8 mouse cellular contexts compared by ENCODE assay signal in genomic region chr7:126487617-126488385, GRCm38 (mm10). TPM values are rescaled to one million over a fixed set of nuclear protein-coding genes. Genes with fewer than 3 reads are reported as not detected.
DNase-seq lines count a peak whose midpoint lies in the region; ATAC-seq and TF ChIP-seq lines count a peak whose summit lies in the region.
"Not testable (repeated sequence)": the region's sequence is repeated elsewhere in the genome, so short reads cannot be mapped to it uniquely, and the experiment has no call there.

No protein-coding gene starts in this region.

- peaks cover 37% of the 10 kb centered on the region for H3K36me3 ChIP-seq in ES-E14 (ENCODE audit: control insufficient read depth, insufficient read depth, low read length, poor library complexity, severe bottlenecking)
- H3K36me3 ChIP-seq in embryonic facial prominence, embryonic 15.5 days: peaks cover 39% of the 10 kb centered on the region
- H3K36me3 ChIP-seq in heart, adult 2 months (ENCODE audit: control insufficient read depth, insufficient read depth, low read length); stomach, embryonic 16.5 days (ENCODE audit: control insufficient read depth, insufficient read depth, low read length): not testable (repeated sequence)
- H3K36me3 ChIP-seq in hindbrain, embryonic 15.5 days: peaks cover 25% of the 10 kb centered on the region
- peaks cover 30% of the 10 kb centered on the region for H3K36me3 ChIP-seq in liver, postnatal 0 days (replicated peaks; ENCODE audit: insufficient read depth, low read length)
- peaks cover 32% of the 10 kb centered on the region; the same call in 1 of the 2 replicates for H3K36me3 ChIP-seq in midbrain, embryonic 15.5 days (replicated peaks)

- in situ Hi-C loops in ES-E14 (cut with MboI; ENCODE audit: low sequenced_read_pairs in 2 of 2, unreplicated experiment in 2 of 2): not testable (repeated sequence)

- TF ChIP-seq CTCF in heart, adult 2 months (IDR thresholded peaks at IDR 0.05); left cerebral cortex, adult 2 months (IDR thresholded peaks at IDR 0.05); liver, postnatal 0 days (IDR thresholded peaks at IDR 0.05; ENCODE audit: low read depth): not testable (repeated sequence)

- H3K4me1 ChIP-seq in ES-E14 (ENCODE audit: control insufficient read depth in 2 of 2, insufficient read depth in 2 of 2, low read length in 2 of 2, poor library complexity in 1 of 2); heart, adult 2 months (ENCODE audit: control insufficient read depth, insufficient read depth, low read length); stomach, embryonic 16.5 days (ENCODE audit: control insufficient read depth, insufficient read depth, low read length): not testable (repeated sequence)
- H3K4me1 ChIP-seq in embryonic facial prominence, embryonic 15.5 days: peaks cover 11% of the 10 kb centered on the region
- peaks cover 19% of the 10 kb centered on the region for H3K4me1 ChIP-seq in hindbrain, embryonic 15.5 days (replicated peaks)
- H3K4me1 ChIP-seq in liver, postnatal 0 days (ENCODE audit: insufficient read depth): peaks cover 11% of the 10 kb centered on the region
- H3K4me1 ChIP-seq in midbrain, embryonic 15.5 days: peaks cover 13% of the 10 kb centered on the region

- TF ChIP-seq EP300 in heart, adult 2 months (IDR thresholded peaks at IDR 0.05; ENCODE audit: insufficient read depth, low read depth, low read length); liver, postnatal 0 days (IDR thresholded peaks at IDR 0.05; ENCODE audit: low read depth): not testable (repeated sequence)

- not testable (repeated sequence) for ATAC-seq in embryonic facial prominence, embryonic 15.5 days (ENCODE audit: insufficient number of reproducible peaks, low FRiP score, low TSS enrichment, low read depth); hindbrain, embryonic 15.5 days (ENCODE audit: low FRiP score, low read depth); stomach, embryonic 16.5 days (ENCODE audit: insufficient read depth, low FRiP score)
- ATAC-seq in liver, postnatal 0 days: peak; percentile 1; the same call in 1 of the 2 replicates
- peak; percentile 48 for ATAC-seq in midbrain, embryonic 15.5 days (replicated peaks)

- not testable (repeated sequence) for H3K79me2 ChIP-seq in heart, adult 2 months (replicated peaks; ENCODE audit: control insufficient read depth, insufficient read depth, low read length)

- not testable (repeated sequence) for DNase-seq in ES-E14 (ENCODE audit: low read depth, low spot score); heart, adult 2 months; left cerebral cortex, adult 2 months (ENCODE audit: extremely low spot score in 1 of 2, low spot score in 2 of 2); liver, postnatal 0 days

- 13% methylated on average over 25 of the region's 25 CpGs for WGBS in embryonic facial prominence, embryonic 15.5 days
- 6% methylated on average over 25 of the region's 25 CpGs for WGBS in heart, adult 2 months
- 21% methylated on average over 22 of the region's 25 CpGs for WGBS in hindbrain, embryonic 15.5 days
- WGBS in liver, postnatal 0 days (ENCODE audit: insufficient replicate concordance): 6% methylated on average over 18 of the region's 25 CpGs
- WGBS in midbrain, embryonic 15.5 days: 16% methylated on average over 25 of the region's 25 CpGs
- 10% methylated on average over 21 of the region's 25 CpGs for WGBS in stomach, embryonic 16.5 days

- not testable (repeated sequence) for TF ChIP-seq POLR2A in heart, adult 2 months (IDR thresholded peaks at IDR 0.05; ENCODE audit: insufficient read depth, low read depth, low read length)

- peak overlapping the region; percentile 79 to 82 for H3K4me3 ChIP-seq in ES-E14 (ENCODE audit: insufficient read depth in 1 of 2, low read depth in 1 of 2, low read length in 2 of 2, poor library complexity in 1 of 2, severe bottlenecking in 1 of 2)
- peak overlapping the region; percentile 74 for H3K4me3 ChIP-seq in embryonic facial prominence, embryonic 15.5 days (replicated peaks)
- peak overlapping the region; percentile 99 for H3K4me3 ChIP-seq in heart, adult 2 months
- H3K4me3 ChIP-seq in hindbrain, embryonic 15.5 days: peak overlapping the region; percentile 66
- peak overlapping the region; percentile 61 for H3K4me3 ChIP-seq in left cerebral cortex, adult 2 months
- peak overlapping the region; percentile 70 for H3K4me3 ChIP-seq in liver, postnatal 0 days (ENCODE audit: low read depth, low read length)
- H3K4me3 ChIP-seq in midbrain, embryonic 15.5 days: peak overlapping the region; percentile 73
- peak overlapping the region; percentile 73 for H3K4me3 ChIP-seq in stomach, embryonic 16.5 days (replicated peaks; ENCODE audit: low read length)

- H3K4me2 ChIP-seq in embryonic facial prominence, embryonic 15.5 days (replicated peaks): peak overlapping the region; percentile 75
- H3K4me2 ChIP-seq in hindbrain, embryonic 15.5 days: peak overlapping the region; percentile 91
- peak overlapping the region; percentile 89 for H3K4me2 ChIP-seq in liver, postnatal 0 days (ENCODE audit: low read depth, low read length)
- H3K4me2 ChIP-seq in midbrain, embryonic 15.5 days: peak overlapping the region; percentile 94
- H3K4me2 ChIP-seq in stomach, embryonic 16.5 days (ENCODE audit: low read depth, low read length): peak overlapping the region; percentile 96

- not testable (repeated sequence) for H3K9me3 ChIP-seq in ES-E14 (ENCODE audit: control insufficient read depth, insufficient read depth, low read depth, low read length); embryonic facial prominence, embryonic 15.5 days (replicated peaks); hindbrain, embryonic 15.5 days; liver, postnatal 0 days (ENCODE audit: low read length); midbrain, embryonic 15.5 days; stomach, embryonic 16.5 days (replicated peaks; ENCODE audit: control insufficient read depth, low read length)

- intact Hi-C loops in heart, adult 2 months (cut with DNase I): loop anchor here (1.0 to 5.0 kb wide), 2 partner anchors 14 to 210 kb away; partner anchors contain the start of genes Bola2 and Slx1b
- intact Hi-C loops in left cerebral cortex, adult 2 months (cut with DNase I): loop anchor here (1.0 to 10.0 kb wide), 2 partner anchors 14 to 277 kb away; partner anchors contain the start of gene Gdpd3

- H3K27me3 ChIP-seq in embryonic facial prominence, embryonic 15.5 days; heart, adult 2 months (ENCODE audit: control insufficient read depth, insufficient read depth, low read length); hindbrain, embryonic 15.5 days; liver, postnatal 0 days (ENCODE audit: insufficient read depth, low read length); midbrain, embryonic 15.5 days (replicated peaks); stomach, embryonic 16.5 days (ENCODE audit: control insufficient read depth, insufficient read depth, low read length): not testable (repeated sequence)

- peak overlapping the region; percentile 80 for H3K9ac ChIP-seq in ES-E14 (ENCODE audit: insufficient read depth, low read depth, low read length, poor library complexity, severe bottlenecking)
- H3K9ac ChIP-seq in embryonic facial prominence, embryonic 15.5 days: peak overlapping the region; percentile 62
- peak overlapping the region; percentile 94 for H3K9ac ChIP-seq in heart, adult 2 months (ENCODE audit: low read depth, low read length)
- peak overlapping the region; percentile 74 for H3K9ac ChIP-seq in hindbrain, embryonic 15.5 days
- H3K9ac ChIP-seq in liver, postnatal 0 days (replicated peaks): peak overlapping the region; percentile 67
- H3K9ac ChIP-seq in midbrain, embryonic 15.5 days: peak overlapping the region; percentile 73
- H3K9ac ChIP-seq in stomach, embryonic 16.5 days (ENCODE audit: low read length): peak overlapping the region; percentile 82

- not testable (repeated sequence) for H3K27ac ChIP-seq in ES-E14 (ENCODE audit: insufficient read depth, low read depth, low read length, poor library complexity, severe bottlenecking); embryonic facial prominence, embryonic 15.5 days (replicated peaks)
- H3K27ac ChIP-seq in heart, adult 2 months: peak overlapping the region; percentile 88
- peak overlapping the region; percentile 79 for H3K27ac ChIP-seq in hindbrain, embryonic 15.5 days (replicated peaks)
- H3K27ac ChIP-seq in left cerebral cortex, adult 2 months: peak overlapping the region; percentile 87
- peak overlapping the region; percentile 80 for H3K27ac ChIP-seq in liver, postnatal 0 days (ENCODE audit: low read depth)
- peak overlapping the region; percentile 71 for H3K27ac ChIP-seq in midbrain, embryonic 15.5 days
- peak overlapping the region; percentile 14; the same call in 1 of the 2 replicates for H3K27ac ChIP-seq in stomach, embryonic 16.5 days (ENCODE audit: low read length)

RNA-seq across cellular contexts. Expression of gene Tufm, which starts 0.6 kb away (rescaled TPM):
- 125 and 133 TPM in 2 replicates for total RNA-seq in ES-E14 (2012; rRNA removed)
- polyA plus RNA-seq in embryonic facial prominence, embryonic 15.5 days (2015; fragmentation: Nextera tagmentation; extraction: Ambion mirVana): 129 and 130 TPM in 2 replicates
- 100 to 1,000 TPM; 271 to 314 TPM for total RNA-seq in heart, adult 2 months (2021)
- 288 and 353 TPM in 2 replicates for polyA plus RNA-seq in heart, adult 2 months (2012; rRNA removed)
- polyA plus RNA-seq in hindbrain, embryonic 15.5 days (2015; fragmentation: Nextera tagmentation; extraction: Ambion mirVana): 126 and 130 TPM in 2 replicates
- total RNA-seq in left cerebral cortex, adult 2 months (2021): 10 to 100 TPM; 78.0 to 93.5 TPM
- polyA plus RNA-seq in liver, postnatal 0 days (2015; fragmentation: Nextera tagmentation; extraction: Ambion mirVana): 57.6 and 57.7 TPM in 2 replicates
- polyA plus RNA-seq in midbrain, embryonic 15.5 days (2015; fragmentation: Nextera tagmentation; extraction: Ambion mirVana): 133 and 137 TPM in 2 replicates
- 140 and 154 TPM in 2 replicates for polyA plus RNA-seq in stomach, embryonic 16.5 days (2015; fragmentation: Nextera tagmentation; extraction: Ambion mirVana)

RNA-seq across cellular contexts. Expression of gene Sh2b1, which starts 12.6 kb away (rescaled TPM):
- total RNA-seq in ES-E14 (2012; rRNA removed): 20.3 and 22.5 TPM in 2 replicates
- 54.2 and 60.4 TPM in 2 replicates for polyA plus RNA-seq in embryonic facial prominence, embryonic 15.5 days (2015; fragmentation: Nextera tagmentation; extraction: Ambion mirVana)
- total RNA-seq in heart, adult 2 months (2021): 10 to 100 TPM; 42.5 to 46.1 TPM
- polyA plus RNA-seq in heart, adult 2 months (2012; rRNA removed): 58.2 and 59.2 TPM in 2 replicates
- 70.9 and 77.1 TPM in 2 replicates for polyA plus RNA-seq in hindbrain, embryonic 15.5 days (2015; fragmentation: Nextera tagmentation; extraction: Ambion mirVana)
- 10 to 100 TPM; 76.5 to 78.3 TPM for total RNA-seq in left cerebral cortex, adult 2 months (2021)
- 13.5 and 13.7 TPM in 2 replicates for polyA plus RNA-seq in liver, postnatal 0 days (2015; fragmentation: Nextera tagmentation; extraction: Ambion mirVana)
- polyA plus RNA-seq in midbrain, embryonic 15.5 days (2015; fragmentation: Nextera tagmentation; extraction: Ambion mirVana): 84.3 and 87.0 TPM in 2 replicates
- polyA plus RNA-seq in stomach, embryonic 16.5 days (2015; fragmentation: Nextera tagmentation; extraction: Ambion mirVana): 40.9 and 42.1 TPM in 2 replicates

RNA-seq across cellular contexts. Expression of gene Atxn2l, which starts 15.4 kb away (rescaled TPM):
- 72.3 and 80.1 TPM in 2 replicates for total RNA-seq in ES-E14 (2012; rRNA removed)
- 52.1 and 58.0 TPM in 2 replicates for polyA plus RNA-seq in embryonic facial prominence, embryonic 15.5 days (2015; fragmentation: Nextera tagmentation; extraction: Ambion mirVana)
- total RNA-seq in heart, adult 2 months (2021): 10 to 100 TPM; 34.0 to 37.6 TPM
- polyA plus RNA-seq in heart, adult 2 months (2012; rRNA removed): 48.1 and 66.7 TPM in 2 replicates
- polyA plus RNA-seq in hindbrain, embryonic 15.5 days (2015; fragmentation: Nextera tagmentation; extraction: Ambion mirVana): 68.6 and 75.7 TPM in 2 replicates
- 100 to 1,000 TPM; 131 to 139 TPM for total RNA-seq in left cerebral cortex, adult 2 months (2021)
- 12.0 and 13.6 TPM in 2 replicates for polyA plus RNA-seq in liver, postnatal 0 days (2015; fragmentation: Nextera tagmentation; extraction: Ambion mirVana)
- polyA plus RNA-seq in midbrain, embryonic 15.5 days (2015; fragmentation: Nextera tagmentation; extraction: Ambion mirVana): 75.9 and 83.6 TPM in 2 replicates
- polyA plus RNA-seq in stomach, embryonic 16.5 days (2015; fragmentation: Nextera tagmentation; extraction: Ambion mirVana): 31.2 and 33.4 TPM in 2 replicates

RNA-seq across cellular contexts. Expression of gene Atp2a1, which starts 24.9 kb away (rescaled TPM):
- total RNA-seq in ES-E14 (2012; rRNA removed): 0.11 and 0.27 TPM in 2 replicates
- polyA plus RNA-seq in embryonic facial prominence, embryonic 15.5 days (2015; fragmentation: Nextera tagmentation; extraction: Ambion mirVana): 103 and 140 TPM in 2 replicates
- 1 to 10 TPM; 1.1 to 1.3 TPM for total RNA-seq in heart, adult 2 months (2021)
- 5.7 and 6.6 TPM in 2 replicates for polyA plus RNA-seq in heart, adult 2 months (2012; rRNA removed)
- polyA plus RNA-seq in hindbrain, embryonic 15.5 days (2015; fragmentation: Nextera tagmentation; extraction: Ambion mirVana): 0.55 and 0.71 TPM in 2 replicates
- total RNA-seq in left cerebral cortex, adult 2 months (2021): under 1 TPM; 0.14 to 0.35 TPM
- polyA plus RNA-seq in liver, postnatal 0 days (2015; fragmentation: Nextera tagmentation; extraction: Ambion mirVana): 2.2 and 34.1 TPM in 2 replicates
- polyA plus RNA-seq in midbrain, embryonic 15.5 days (2015; fragmentation: Nextera tagmentation; extraction: Ambion mirVana): 0.34 and 0.58 TPM in 2 replicates
- polyA plus RNA-seq in stomach, embryonic 16.5 days (2015; fragmentation: Nextera tagmentation; extraction: Ambion mirVana): 4.0 and 110 TPM in 2 replicates

RNA-seq across cellular contexts. Expression of gene Rabep2, which starts 59.2 kb away (rescaled TPM):
- total RNA-seq in ES-E14 (2012; rRNA removed): 22.1 and 27.8 TPM in 2 replicates
- polyA plus RNA-seq in embryonic facial prominence, embryonic 15.5 days (2015; fragmentation: Nextera tagmentation; extraction: Ambion mirVana): 36.2 and 38.1 TPM in 2 replicates
- 1 to 10 TPM; 5.3 to 6.3 TPM for total RNA-seq in heart, adult 2 months (2021)
- 8.1 and 9.2 TPM in 2 replicates for polyA plus RNA-seq in heart, adult 2 months (2012; rRNA removed)
- polyA plus RNA-seq in hindbrain, embryonic 15.5 days (2015; fragmentation: Nextera tagmentation; extraction: Ambion mirVana): 22.8 and 24.2 TPM in 2 replicates
- total RNA-seq in left cerebral cortex, adult 2 months (2021): 10 to 100 TPM; 14.7 to 14.8 TPM
- polyA plus RNA-seq in liver, postnatal 0 days (2015; fragmentation: Nextera tagmentation; extraction: Ambion mirVana): 7.1 and 7.2 TPM in 2 replicates
- 26.0 and 28.7 TPM in 2 replicates for polyA plus RNA-seq in midbrain, embryonic 15.5 days (2015; fragmentation: Nextera tagmentation; extraction: Ambion mirVana)
- polyA plus RNA-seq in stomach, embryonic 16.5 days (2015; fragmentation: Nextera tagmentation; extraction: Ambion mirVana): 28.0 and 31.5 TPM in 2 replicates
